Mouse (Mus musculus): ENCODE measurements around the gene Abcb4. TPM values are rescaled to one million over a fixed set of nuclear protein-coding genes. Genes with fewer than 3 reads are reported as not detected.

Abcb4 gene
- polyA plus RNA-seq, 1 experiment from 2014 or later = 0.46 TPM

GRCm38 (mm10) chr5:8877800-8878199 lies 15.7 kb upstream of the Abcb4 start:
- Histone ChIP-seq H3K4me3 (no peak overlapping the region), H3K9me3 (replicated peaks) (no peaks in the 10 kb centered on the region), H3K27me3 (ENCODE audit: low read depth, poor library complexity, severe bottlenecking) (no peaks in the 10 kb centered on the region), H3K36me3 (no peaks in the 10 kb centered on the region), H3K27ac (replicated peaks) (no peak overlapping the region), H3K4me1 (no peaks in the 10 kb centered on the region)
- WGBS = 80% methylated on average over 5 of the region's 5 CpGs
- no peak for DNase-seq (ENCODE audit: low spot score)

GRCm38 (mm10) chr5:8885837-8886236 lies 7.7 kb upstream of the Abcb4 start:
- Histone ChIP-seq H3K4me1 (no peaks in the 10 kb centered on the region), H3K4me3 (no peak overlapping the region), H3K27me3 (ENCODE audit: low read depth, poor library complexity, severe bottlenecking) (no peaks in the 10 kb centered on the region), H3K36me3 (no peaks in the 10 kb centered on the region), H3K9me3 (replicated peaks) (peaks cover under 1% of the 10 kb centered on the region; the same call in 1 of the 2 replicates), H3K27ac (replicated peaks) (no peak overlapping the region)
- no peak for DNase-seq (ENCODE audit: low spot score)
- WGBS = 88% methylated on average over 2 of the region's 2 CpGs

GRCm38 (mm10) chr5:8894104-8894425 lies 548 bp downstream of the Abcb4 start:
- Histone ChIP-seq H3K4me3 (peak overlapping the region; percentile 78), H3K9me3 (replicated peaks) (peaks cover 7% of the 10 kb centered on the region; the same call in 1 of the 2 replicates), H3K27me3 (ENCODE audit: low read depth, poor library complexity, severe bottlenecking) (peaks cover 44% of the 10 kb centered on the region), H3K36me3 (no peaks in the 10 kb centered on the region), H3K27ac (replicated peaks) (peak overlapping the region; percentile 80), H3K4me1 (peaks cover 9% of the 10 kb centered on the region)
- no peak for DNase-seq (ENCODE audit: low spot score)
- WGBS = 8% methylated on average over 15 of the region's 15 CpGs

GRCm38 (mm10) chr5:8894641-8895490 lies 1.3 kb downstream of the Abcb4 start:
- Histone ChIP-seq H3K4me1 (peaks cover 9% of the 10 kb centered on the region), H3K9me3 (replicated peaks) (peaks cover 7% of the 10 kb centered on the region; the same call in 1 of the 2 replicates), H3K27me3 (ENCODE audit: low read depth, poor library complexity, severe bottlenecking) (peaks cover 44% of the 10 kb centered on the region), H3K4me3 (no peak overlapping the region), H3K36me3 (no peaks in the 10 kb centered on the region), H3K27ac (replicated peaks) (no peak overlapping the region)
- no peak for DNase-seq (ENCODE audit: low spot score)
- 72% methylated on average over 15 of the region's 15 CpGs for WGBS

GRCm38 (mm10) chr5:8896198-8896597 lies 2.7 kb downstream of the Abcb4 start:
- peaks cover 2% of the 10 kb centered on the region; the same call in 1 of the 2 replicates for H3K9me3 ChIP-seq (replicated peaks)
- no peak overlapping the region for H3K27ac ChIP-seq (replicated peaks)
- WGBS = 85% methylated on average over 1 of the region's 1 CpGs
- H3K4me1 ChIP-seq = peaks cover 9% of the 10 kb centered on the region
- peaks cover 44% of the 10 kb centered on the region for H3K27me3 ChIP-seq (ENCODE audit: low read depth, poor library complexity, severe bottlenecking)
- no peak for DNase-seq (ENCODE audit: low spot score)
- H3K36me3 ChIP-seq = no peaks in the 10 kb centered on the region
- H3K4me3 ChIP-seq = no peak overlapping the region

- H3K27me3 ChIP-seq (ENCODE audit: low read depth, poor library complexity, severe bottlenecking) = peaks cover 25% of the 10 kb centered on the region
- H3K27ac ChIP-seq (replicated peaks) = no peak overlapping the region
- no peak overlapping the region for H3K4me3 ChIP-seq
- DNase-seq (ENCODE audit: low spot score) = no peak
- peaks cover 5% of the 10 kb centered on the region for H3K4me1 ChIP-seq
- WGBS = 62% methylated on average over 3 of the region's 3 CpGs
- H3K36me3 ChIP-seq = no peaks in the 10 kb centered on the region
- H3K9me3 ChIP-seq (replicated peaks) = no peaks in the 10 kb centered on the region
These were observed 4.7 kb downstream of the Abcb4 start for GRCm38 (mm10) chr5:8898246-8898645.

GRCm38 (mm10) chr5:8901001-8901400 lies 7.5 kb downstream of the Abcb4 start:
- 93% methylated on average over 1 of the region's 1 CpGs for WGBS
- H3K27ac ChIP-seq (replicated peaks) = no peak overlapping the region
- no peaks in the 10 kb centered on the region for H3K27me3 ChIP-seq (ENCODE audit: low read depth, poor library complexity, severe bottlenecking)
- H3K9me3 ChIP-seq (replicated peaks) = no peaks in the 10 kb centered on the region
- H3K4me1 ChIP-seq = peaks cover 9% of the 10 kb centered on the region
- DNase-seq (ENCODE audit: low spot score) = no peak
- H3K36me3 ChIP-seq = no peaks in the 10 kb centered on the region
- H3K4me3 ChIP-seq = no peak overlapping the region

- no peaks in the 10 kb centered on the region for H3K36me3 ChIP-seq
- H3K4me1 ChIP-seq = peaks cover 9% of the 10 kb centered on the region
- no peaks in the 10 kb centered on the region for H3K27me3 ChIP-seq (ENCODE audit: low read depth, poor library complexity, severe bottlenecking)
- DNase-seq (ENCODE audit: low spot score) = no peak
- H3K27ac ChIP-seq (replicated peaks) = no peak overlapping the region
- H3K9me3 ChIP-seq (replicated peaks) = no peaks in the 10 kb centered on the region
- 78% methylated on average over 6 of the region's 6 CpGs for WGBS
- no peak overlapping the region for H3K4me3 ChIP-seq
These were observed 8.8 kb downstream of the Abcb4 start for GRCm38 (mm10) chr5:8902141-8902817.

GRCm38 (mm10) chr5:8904539-8904938 lies 11.0 kb downstream of the Abcb4 start:
- H3K27ac ChIP-seq (replicated peaks) = no peak overlapping the region
- no peaks in the 10 kb centered on the region for H3K36me3 ChIP-seq
- no peak overlapping the region for H3K4me3 ChIP-seq
- H3K4me1 ChIP-seq = peaks cover 9% of the 10 kb centered on the region
- 58% methylated on average over 6 of the region's 6 CpGs for WGBS
- H3K27me3 ChIP-seq (ENCODE audit: low read depth, poor library complexity, severe bottlenecking) = no peaks in the 10 kb centered on the region
- H3K9me3 ChIP-seq (replicated peaks) = no peaks in the 10 kb centered on the region
- no peak for DNase-seq (ENCODE audit: low spot score)

- WGBS = 83% methylated on average over 8 of the region's 8 CpGs
- no peaks in the 10 kb centered on the region for H3K27me3 ChIP-seq (ENCODE audit: low read depth, poor library complexity, severe bottlenecking)
These were observed 18.2 kb downstream of the Abcb4 start for GRCm38 (mm10) chr5:8911567-8912198.

GRCm38 (mm10) chr5:8916400-8916799 lies 22.9 kb downstream of the Abcb4 start:
- no peak overlapping the region for H3K27ac ChIP-seq (replicated peaks)
- no peak for DNase-seq (ENCODE audit: low spot score)
- no peaks in the 10 kb centered on the region for H3K4me1 ChIP-seq
- H3K27me3 ChIP-seq (ENCODE audit: low read depth, poor library complexity, severe bottlenecking) = no peaks in the 10 kb centered on the region
- H3K9me3 ChIP-seq (replicated peaks) = no peaks in the 10 kb centered on the region
- 87% methylated on average over 2 of the region's 2 CpGs for WGBS
- no peak overlapping the region for H3K4me3 ChIP-seq
- H3K36me3 ChIP-seq = no peaks in the 10 kb centered on the region

More at GRCm38 (mm10) chr5:8911567-8912198, 18.2 kb downstream of the Abcb4 start:
- H3K36me3 ChIP-seq = no peaks in the 10 kb centered on the region
- H3K4me1 ChIP-seq = no peaks in the 10 kb centered on the region
- DNase-seq (ENCODE audit: low spot score) = no peak
- no peak overlapping the region for H3K4me3 ChIP-seq
- H3K27ac ChIP-seq (replicated peaks) = no peak overlapping the region
- H3K9me3 ChIP-seq (replicated peaks) = no peaks in the 10 kb centered on the region

GRCm38 (mm10) chr5:8917069-8917468 lies 23.6 kb downstream of the Abcb4 start:
- H3K4me3 ChIP-seq = no peak overlapping the region
- DNase-seq (ENCODE audit: low spot score) = no peak
- no peaks in the 10 kb centered on the region for H3K36me3 ChIP-seq
- H3K4me1 ChIP-seq = no peaks in the 10 kb centered on the region
- no peaks in the 10 kb centered on the region for H3K9me3 ChIP-seq (replicated peaks)
- WGBS = 77% methylated on average over 6 of the region's 6 CpGs
- H3K27ac ChIP-seq (replicated peaks) = no peak overlapping the region
- H3K27me3 ChIP-seq (ENCODE audit: low read depth, poor library complexity, severe bottlenecking) = no peaks in the 10 kb centered on the region

- Histone ChIP-seq H3K27ac (replicated peaks) (no peak overlapping the region), H3K27me3 (ENCODE audit: low read depth, poor library complexity, severe bottlenecking) (no peaks in the 10 kb centered on the region), H3K36me3 (no peaks in the 10 kb centered on the region), H3K4me3 (no peak overlapping the region), H3K4me1 (no peaks in the 10 kb centered on the region), H3K9me3 (replicated peaks) (peaks cover 9% of the 10 kb centered on the region)
- WGBS = 89% methylated on average over 9 of the region's 9 CpGs
- DNase-seq (ENCODE audit: low spot score) = no peak
These were observed 34.9 kb downstream of the Abcb4 start for GRCm38 (mm10) chr5:8928440-8928839.

Data from midbrain, embryonic 10.5 days (tissue).